Mouse (Mus musculus): Measurements from ENCODE around the gene Nck1. TPM values are rescaled to one million over a fixed set of nuclear protein-coding genes. Genes with fewer than 3 reads are reported as not detected.

Nck1 gene
- polyA plus RNA-seq, 1 experiment from 2014 or later, result 87.8 TPM

DNA sequence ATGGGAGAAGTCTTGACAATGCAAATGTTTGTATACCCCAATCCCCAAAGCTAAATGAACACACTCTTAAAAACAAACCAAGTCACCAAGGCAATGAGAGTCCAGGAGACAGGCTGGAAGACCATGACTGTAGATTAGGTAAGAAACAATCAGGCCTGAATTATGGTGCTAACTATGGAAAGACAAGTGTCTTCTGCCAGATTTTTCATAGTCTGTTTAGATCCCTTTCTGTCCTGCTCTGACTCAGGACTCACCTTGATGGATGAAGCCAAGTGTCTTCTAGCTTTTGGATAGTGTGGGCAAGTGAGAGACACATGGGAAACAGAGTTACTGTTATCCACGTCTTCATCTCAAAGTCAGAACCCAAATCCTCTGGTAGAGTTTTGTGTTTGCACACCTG, 25.6 kb upstream of the Nck1 start:
- ATAC-seq (ENCODE audit: low read depth), result no peak
- Histone ChIP-seq H3K4me2 (ENCODE audit: low read depth, low read length) (peak overlapping the region; percentile 92), H3K9me3 (ENCODE audit: control insufficient read depth, low read length) (no peaks in the 10 kb centered on the region), H3K36me3 (ENCODE audit: control insufficient read depth, insufficient read depth, low read length) (no peaks in the 10 kb centered on the region), H3K4me3 (ENCODE audit: low read length) (peak overlapping the region; percentile 85), H3K27me3 (ENCODE audit: control insufficient read depth, insufficient read depth, low read depth, low read length) (no peaks in the 10 kb centered on the region), H3K9ac (ENCODE audit: low read length) (no peak overlapping the region), H3K27ac (ENCODE audit: low read length) (no peak overlapping the region), H3K4me1 (replicated peaks; ENCODE audit: control insufficient read depth, insufficient read depth, low read length) (peaks cover 7% of the 10 kb centered on the region)
- 64% methylated on average over 1 of the region's 1 CpGs for WGBS

DNA sequence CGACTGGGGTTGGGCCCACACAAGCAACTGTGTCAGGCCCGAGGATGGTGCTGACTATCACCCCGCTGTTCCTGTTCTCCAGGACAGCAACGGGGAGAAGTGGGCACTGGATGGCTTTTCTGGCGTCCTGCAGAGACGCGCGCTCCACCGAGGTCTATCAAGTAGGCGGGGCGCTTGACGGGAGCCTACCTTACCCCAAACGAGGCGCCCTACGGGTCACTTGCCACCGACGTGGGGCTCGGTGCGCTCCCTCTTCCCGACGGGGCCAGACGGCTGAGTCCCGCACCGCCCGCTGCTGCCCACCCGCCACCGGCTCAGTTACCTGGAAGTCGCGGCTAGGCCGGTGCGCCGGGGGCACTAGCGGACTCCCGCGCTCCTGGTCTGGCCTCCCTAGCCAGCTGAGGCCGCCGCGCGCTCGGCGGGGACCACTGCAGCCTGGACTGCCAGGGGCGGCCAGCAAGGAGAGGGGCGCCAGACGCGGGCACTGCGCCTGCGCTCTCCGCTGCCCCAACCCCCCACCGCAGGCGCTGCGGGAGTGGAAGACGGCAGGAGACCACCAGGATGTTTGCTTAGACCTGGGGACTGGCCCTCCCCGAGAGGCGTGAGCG, 24.8 kb upstream of the Nck1 start, which contains the start of gene Slc35g2:
Gene Slc35g2, minus strand, starts transcription at position 465 of the 608 bp plus-strand sequence.
- peaks cover 7% of the 10 kb centered on the region for H3K4me1 ChIP-seq (replicated peaks; ENCODE audit: control insufficient read depth, insufficient read depth, low read length)

DNA sequence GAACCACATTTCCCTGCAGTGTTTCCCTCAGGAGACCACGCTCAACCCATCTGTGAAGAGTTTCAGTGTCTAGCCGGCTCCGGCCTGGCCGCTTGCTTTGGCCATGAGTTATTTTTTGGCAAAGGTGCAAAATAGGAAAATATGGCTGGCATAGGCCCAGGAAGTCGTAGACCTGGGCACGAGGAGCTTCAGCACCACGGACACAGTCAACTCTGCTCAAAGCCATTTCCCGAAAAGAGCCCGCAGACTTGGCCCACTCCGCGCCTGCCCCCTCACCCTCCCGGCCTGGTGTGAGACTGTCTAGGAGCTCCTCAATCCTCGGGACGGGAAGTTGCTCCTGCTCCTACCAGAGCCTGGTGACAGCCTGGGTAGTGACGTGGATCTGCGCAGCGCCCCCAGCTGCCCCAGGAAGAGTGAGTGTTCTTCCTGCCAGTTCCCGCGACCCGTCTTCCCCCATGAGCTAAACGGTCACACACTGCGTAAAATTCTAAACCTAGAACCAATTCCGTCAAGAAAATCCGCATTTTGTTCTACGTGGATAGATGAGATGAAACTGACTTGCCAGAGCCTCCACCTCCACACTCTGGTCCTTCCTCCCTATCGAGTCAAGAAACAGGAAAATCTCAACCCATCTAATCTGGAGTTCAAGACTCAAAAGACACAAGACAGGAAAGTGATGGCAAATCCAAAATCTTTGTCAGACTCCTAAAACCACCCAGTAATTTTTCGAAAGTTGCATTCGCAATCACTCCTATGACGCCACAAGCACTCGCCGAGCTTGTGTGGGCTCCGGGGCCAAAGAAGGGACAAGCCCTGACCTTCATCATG, 24.1 kb upstream of the Nck1 start:
- ATAC-seq (ENCODE audit: low read depth), result peak; percentile 58
- no peaks in the 10 kb centered on the region for H3K36me3 ChIP-seq (ENCODE audit: control insufficient read depth, insufficient read depth, low read length)
- peak overlapping the region; percentile 92 for H3K4me2 ChIP-seq (ENCODE audit: low read depth, low read length)

More for the DNA sequence above, 24.8 kb upstream of the Nck1 start, which contains the start of gene Slc35g2:
- Histone ChIP-seq H3K9me3 (ENCODE audit: control insufficient read depth, low read length) (no peaks in the 10 kb centered on the region), H3K36me3 (ENCODE audit: control insufficient read depth, insufficient read depth, low read length) (no peaks in the 10 kb centered on the region), H3K4me2 (ENCODE audit: low read depth, low read length) (peak within 1 kb of the TSS; percentile 92), H3K27ac (ENCODE audit: low read length) (peak within 1 kb of the TSS; percentile 49), H3K9ac (ENCODE audit: low read length) (peak within 1 kb of the TSS; percentile 78), H3K4me3 (ENCODE audit: low read length) (peak within 1 kb of the TSS; percentile 85), H3K27me3 (ENCODE audit: control insufficient read depth, insufficient read depth, low read depth, low read length) (no peaks in the 10 kb centered on the region)
- under 1% methylated on average over 43 of the region's 55 CpGs for WGBS
- ATAC-seq (ENCODE audit: low read depth), result peak; percentile 78

DNA sequence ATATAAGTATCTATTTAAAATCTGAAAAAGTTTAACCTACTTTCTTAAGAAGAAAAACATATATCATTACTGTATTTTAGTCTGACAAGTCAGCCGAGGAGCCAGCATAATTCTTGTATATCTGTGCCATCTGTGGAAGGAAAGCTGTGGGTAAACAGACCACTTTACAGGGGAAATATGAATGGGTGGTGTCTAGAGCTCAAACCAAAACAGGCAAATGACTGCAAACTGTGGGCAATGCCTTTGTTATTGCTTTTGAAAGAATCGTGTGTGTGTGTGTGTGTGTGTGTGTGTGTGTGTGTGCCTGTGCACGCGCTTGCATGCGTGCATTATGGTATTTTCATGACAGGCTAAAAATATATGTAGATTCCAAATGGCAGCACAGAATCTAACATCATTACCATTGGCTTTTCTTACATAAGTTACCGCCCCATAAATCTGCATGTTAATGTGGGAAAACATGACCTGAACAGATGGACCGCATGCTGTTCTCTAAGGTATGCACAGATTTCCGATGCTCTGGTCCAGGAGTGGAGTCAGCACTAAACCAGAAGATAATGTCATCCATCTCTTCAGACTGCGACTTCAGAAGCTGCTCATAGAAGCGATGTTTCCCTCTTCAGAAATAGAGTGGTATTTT, 14.4 kb upstream of the Nck1 start:
- H3K4me3 ChIP-seq (ENCODE audit: low read length), result no peak overlapping the region
- 82% methylated on average over 10 of the region's 10 CpGs for WGBS
- H3K4me1 ChIP-seq (replicated peaks; ENCODE audit: control insufficient read depth, insufficient read depth, low read length), result no peaks in the 10 kb centered on the region
- no peak overlapping the region for H3K9ac ChIP-seq (ENCODE audit: low read length)
- H3K27ac ChIP-seq (ENCODE audit: low read length), result no peak overlapping the region
- no peaks in the 10 kb centered on the region for H3K36me3 ChIP-seq (ENCODE audit: control insufficient read depth, insufficient read depth, low read length)
- ATAC-seq (ENCODE audit: low read depth), result no peak
- H3K27me3 ChIP-seq (ENCODE audit: control insufficient read depth, insufficient read depth, low read depth, low read length), result no peaks in the 10 kb centered on the region
- H3K4me2 ChIP-seq (ENCODE audit: low read depth, low read length), result no peak overlapping the region
- no peaks in the 10 kb centered on the region for H3K9me3 ChIP-seq (ENCODE audit: control insufficient read depth, low read length)

More for the DNA sequence above, 24.1 kb upstream of the Nck1 start:
- 5% methylated on average over 32 of the region's 32 CpGs for whole genome bisulfite sequencing
- peak overlapping the region; percentile 49 for H3K27ac ChIP-seq (ENCODE audit: low read length)
- no peaks in the 10 kb centered on the region for H3K27me3 ChIP-seq (ENCODE audit: control insufficient read depth, insufficient read depth, low read depth, low read length)
- no peaks in the 10 kb centered on the region for H3K9me3 ChIP-seq (ENCODE audit: control insufficient read depth, low read length)
- peak overlapping the region; percentile 78 for H3K9ac ChIP-seq (ENCODE audit: low read length)
- H3K4me3 ChIP-seq (ENCODE audit: low read length), result peak overlapping the region; percentile 85
- H3K4me1 ChIP-seq (replicated peaks; ENCODE audit: control insufficient read depth, insufficient read depth, low read length), result peaks cover 7% of the 10 kb centered on the region

DNA sequence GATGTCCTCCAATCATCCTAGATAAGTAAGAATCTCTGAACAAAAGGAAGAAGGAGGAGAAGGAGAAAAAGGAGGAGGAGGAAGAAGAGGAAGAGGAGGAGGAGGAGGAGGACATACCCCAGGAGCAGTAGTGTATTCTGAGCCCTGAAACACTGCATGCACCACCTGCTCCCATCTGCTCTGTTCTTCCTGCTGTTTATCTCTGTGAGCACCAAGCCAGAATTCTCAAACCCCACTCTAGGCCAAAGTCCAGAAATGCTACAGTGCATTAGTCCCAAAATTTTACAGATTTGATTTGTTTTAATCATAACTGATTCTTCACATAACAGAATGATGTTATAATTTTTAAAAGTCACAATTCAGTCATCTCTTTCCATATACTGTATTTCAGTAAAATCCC, 13.1 kb upstream of the Nck1 start:
- Histone ChIP-seq H3K9me3 (ENCODE audit: control insufficient read depth, low read length) (no peaks in the 10 kb centered on the region), H3K9ac (ENCODE audit: low read length) (no peak overlapping the region), H3K27ac (ENCODE audit: low read length) (no peak overlapping the region), H3K36me3 (ENCODE audit: control insufficient read depth, insufficient read depth, low read length) (no peaks in the 10 kb centered on the region), H3K4me3 (ENCODE audit: low read length) (no peak overlapping the region), H3K27me3 (ENCODE audit: control insufficient read depth, insufficient read depth, low read depth, low read length) (no peaks in the 10 kb centered on the region), H3K4me1 (replicated peaks; ENCODE audit: control insufficient read depth, insufficient read depth, low read length) (no peaks in the 10 kb centered on the region), H3K4me2 (ENCODE audit: low read depth, low read length) (no peak overlapping the region)
- no peak for ATAC-seq (ENCODE audit: low read depth)

DNA sequence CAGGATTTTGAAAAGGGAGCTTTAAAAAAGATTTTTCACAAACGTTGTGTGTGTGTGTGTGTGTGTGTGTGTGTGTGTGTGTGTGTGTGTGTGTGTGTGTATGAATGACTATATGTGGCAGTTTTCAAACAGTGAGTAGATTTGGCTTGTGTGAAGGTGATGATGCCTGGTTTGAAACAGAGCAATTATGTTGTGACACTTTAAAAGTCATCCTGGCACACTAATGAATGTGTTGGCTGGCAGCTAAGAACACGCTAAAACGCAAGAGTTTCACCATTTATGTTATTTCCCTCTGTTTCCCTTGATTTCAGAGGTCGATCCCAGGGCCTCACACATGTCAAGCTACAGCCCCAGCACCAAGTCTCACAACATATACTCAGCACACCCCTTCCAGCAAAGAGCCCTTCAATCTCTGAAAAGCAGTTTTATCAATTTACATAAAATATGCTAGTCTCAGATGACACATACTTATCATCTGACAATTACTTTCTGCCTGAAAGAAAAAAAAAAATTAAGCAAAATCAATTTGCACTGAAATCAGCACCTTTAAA, 12.2 kb upstream of the Nck1 start:
- Histone ChIP-seq H3K4me3 (ENCODE audit: low read length) (no peak overlapping the region), H3K27me3 (ENCODE audit: control insufficient read depth, insufficient read depth, low read depth, low read length) (no peaks in the 10 kb centered on the region), H3K4me1 (replicated peaks; ENCODE audit: control insufficient read depth, insufficient read depth, low read length) (no peaks in the 10 kb centered on the region), H3K9ac (ENCODE audit: low read length) (no peak overlapping the region), H3K9me3 (ENCODE audit: control insufficient read depth, low read length) (peaks cover 2% of the 10 kb centered on the region; the same call in 1 of the 2 replicates), H3K27ac (ENCODE audit: low read length) (no peak overlapping the region), H3K36me3 (ENCODE audit: control insufficient read depth, insufficient read depth, low read length) (peaks cover 2% of the 10 kb centered on the region), H3K4me2 (ENCODE audit: low read depth, low read length) (no peak overlapping the region)
- no peak for ATAC-seq (ENCODE audit: low read depth)
- WGBS, result 67% methylated on average over 4 of the region's 4 CpGs

DNA sequence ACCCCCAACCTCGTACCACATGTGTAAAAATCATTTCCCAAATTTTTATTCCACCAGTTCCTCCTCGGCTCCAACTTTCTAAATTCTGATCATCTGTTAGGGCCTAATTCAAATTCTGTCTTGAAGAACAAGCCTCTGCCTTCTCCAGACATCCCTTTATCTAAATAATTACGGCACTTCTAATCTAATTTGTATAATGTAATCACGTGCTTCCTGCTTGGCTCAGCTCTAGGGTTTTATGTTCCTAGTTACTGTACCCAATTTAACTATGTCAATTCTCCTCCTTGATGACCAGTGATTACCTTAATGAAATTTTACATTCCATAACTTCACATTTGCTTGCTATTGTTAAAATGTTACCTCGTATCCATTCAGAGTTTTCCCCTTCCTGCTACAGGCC, 9.8 kb upstream of the Nck1 start:
- H3K4me1 ChIP-seq (replicated peaks; ENCODE audit: control insufficient read depth, insufficient read depth, low read length), result no peaks in the 10 kb centered on the region
- 58% methylated on average over 5 of the region's 5 CpGs for WGBS
- H3K4me2 ChIP-seq (ENCODE audit: low read depth, low read length), result no peak overlapping the region
- peaks cover 5% of the 10 kb centered on the region; the same call in 1 of the 2 replicates for H3K9me3 ChIP-seq (ENCODE audit: control insufficient read depth, low read length)
- no peaks in the 10 kb centered on the region for H3K27me3 ChIP-seq (ENCODE audit: control insufficient read depth, insufficient read depth, low read depth, low read length)
- no peak for ATAC-seq (ENCODE audit: low read depth)
- H3K4me3 ChIP-seq (ENCODE audit: low read length), result no peak overlapping the region
- no peak overlapping the region for H3K27ac ChIP-seq (ENCODE audit: low read length)
- H3K36me3 ChIP-seq (ENCODE audit: control insufficient read depth, insufficient read depth, low read length), result peaks cover 13% of the 10 kb centered on the region
- no peak overlapping the region for H3K9ac ChIP-seq (ENCODE audit: low read length)

DNA sequence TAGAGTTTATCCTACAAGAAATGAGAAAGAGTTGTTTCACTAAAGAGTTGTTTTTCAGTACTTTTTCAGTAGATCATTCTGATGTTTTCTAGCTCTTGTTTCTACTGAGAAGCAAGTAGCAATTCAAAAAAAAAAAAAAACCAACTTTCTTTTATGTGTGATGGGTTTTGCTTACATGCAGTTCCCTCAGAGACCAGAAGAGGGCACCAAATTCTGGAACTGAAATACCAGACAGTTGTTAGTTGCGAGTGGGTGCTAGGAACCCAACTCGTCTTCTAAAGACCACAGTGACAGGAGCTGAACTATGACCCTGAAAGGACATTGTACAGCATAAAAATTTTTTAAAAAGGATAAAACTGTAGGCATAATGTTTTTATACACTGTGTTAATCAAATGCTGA, 2.4 kb upstream of the Nck1 start:
- Histone ChIP-seq H3K9ac (ENCODE audit: low read length) (no peak overlapping the region), H3K4me3 (ENCODE audit: low read length) (no peak overlapping the region), H3K9me3 (ENCODE audit: control insufficient read depth, low read length) (peaks cover 14% of the 10 kb centered on the region), H3K36me3 (ENCODE audit: control insufficient read depth, insufficient read depth, low read length) (peaks cover 21% of the 10 kb centered on the region), H3K4me1 (replicated peaks; ENCODE audit: control insufficient read depth, insufficient read depth, low read length) (peaks cover 11% of the 10 kb centered on the region), H3K4me2 (ENCODE audit: low read depth, low read length) (no peak overlapping the region), H3K27ac (ENCODE audit: low read length) (no peak overlapping the region), H3K27me3 (ENCODE audit: control insufficient read depth, insufficient read depth, low read depth, low read length) (no peaks in the 10 kb centered on the region)
- ATAC-seq (ENCODE audit: low read depth), result no peak
- 92% methylated on average over 2 of the region's 2 CpGs for WGBS

DNA sequence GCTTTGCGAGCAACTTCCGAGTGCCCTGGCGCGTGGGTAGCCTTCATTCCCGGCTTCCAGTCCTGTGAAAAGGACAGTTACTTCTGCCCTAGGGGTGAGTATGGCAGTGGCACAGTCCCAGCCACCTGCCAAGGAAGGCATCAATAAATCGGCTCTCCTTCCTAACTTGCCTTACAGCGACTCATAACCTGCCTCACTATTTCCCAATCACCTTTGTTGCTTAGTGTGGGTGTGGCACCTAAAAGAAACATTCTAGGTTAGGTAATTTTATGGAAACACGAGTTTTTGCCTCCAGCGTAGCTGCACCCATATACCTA, 618 bp upstream of the Nck1 start:
- 9% methylated on average over 9 of the region's 9 CpGs for WGBS
- Histone ChIP-seq H3K4me2 (ENCODE audit: low read depth, low read length) (peak overlapping the region; percentile 71), H3K4me3 (ENCODE audit: low read length) (peak overlapping the region; percentile 92), H3K9ac (ENCODE audit: low read length) (peak overlapping the region; percentile 96), H3K27me3 (ENCODE audit: control insufficient read depth, insufficient read depth, low read depth, low read length) (no peaks in the 10 kb centered on the region), H3K36me3 (ENCODE audit: control insufficient read depth, insufficient read depth, low read length) (peaks cover 9% of the 10 kb centered on the region), H3K4me1 (replicated peaks; ENCODE audit: control insufficient read depth, insufficient read depth, low read length) (peaks cover 11% of the 10 kb centered on the region), H3K9me3 (ENCODE audit: control insufficient read depth, low read length) (peaks cover 9% of the 10 kb centered on the region), H3K27ac (ENCODE audit: low read length) (peak overlapping the region; percentile 81)
- peak; percentile 21; the same call in 1 of the 2 replicates for ATAC-seq (ENCODE audit: low read depth)
